Mouse (Mus musculus): ENCODE data around the gene Bivm.

- TF ChIP-seq HCFC1 (IDR thresholded peaks at IDR 0.05; ENCODE audit: low read depth, low read length) (no peak), CTCF (IDR thresholded peaks at IDR 0.05 in 2 of 3, conservative IDR thresholded peaks at IDR 0.05 in 1 of 3; ENCODE audit: control insufficient read depth in 1 of 3, insufficient read depth in 1 of 3, low read depth in 2 of 3, low read length in 3 of 3, poor library complexity in 1 of 3, severe bottlenecking in 1 of 3) (peak in 2 of 3 experiments; percentile 18 to 21; a peak in 2 of 6 replicates), CHD2 (IDR thresholded peaks at IDR 0.05; ENCODE audit: low read length) (no peak), BHLHE40 (IDR thresholded peaks at IDR 0.05; ENCODE audit: borderline replicate concordance, low read depth, low read length) (no peak)
Observed at GRCm38 (mm10) chr1:44173903-44174302, 55.1 kb downstream of the Bivm start.
